Mouse (Mus musculus): ENCODE measurements around the gene Slc37a2. TPM values are rescaled to one million over a fixed set of nuclear protein-coding genes. Genes with fewer than 3 reads are reported as not detected.

Gene Slc37a2
- polyA plus RNA-seq, 1 experiment from 2014 or later = 0.26 TPM

DNA sequence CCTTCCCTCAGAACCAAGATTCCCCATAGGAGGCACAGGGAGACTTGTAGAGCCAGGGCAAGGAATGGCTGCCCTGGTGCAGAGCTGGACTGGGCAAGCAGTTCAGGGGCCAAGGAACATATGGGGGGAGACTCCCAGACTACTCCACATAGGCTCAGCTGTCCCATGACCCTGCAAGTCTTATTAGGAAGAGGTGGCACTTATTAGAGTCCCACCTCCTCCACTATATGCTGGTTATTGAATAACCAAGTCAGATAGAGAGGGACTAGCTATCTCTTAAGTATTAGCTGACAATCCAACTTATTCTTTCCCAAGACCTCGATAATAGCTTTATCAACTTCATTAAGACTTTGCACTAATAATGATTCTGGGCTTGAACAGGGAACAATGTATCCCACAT, 9.7 kb downstream of the Slc37a2 start:
- DNase-seq (ENCODE audit: low read depth, low spot score) (no peak), ATAC-seq (no peak)
- in situ Hi-C loops (cut with MboI; ENCODE audit: low pct_unique_long_range_greater_than_20kb) = no loop called here
- no peak for TF ChIP-seq CTCF (IDR thresholded peaks at IDR 0.05)
- ChIA-PET POLR2A (no interaction called here), CTCF (interaction anchor here (0.8 to 2.2 kb wide), 3 partner anchors 11 to 16 kb away, joined by 3 to 9 read pairs (median 4); no protein-coding TSS in a partner anchor)
- H3K27me3 ChIP-seq = no peaks in the 10 kb centered on the region

DNA sequence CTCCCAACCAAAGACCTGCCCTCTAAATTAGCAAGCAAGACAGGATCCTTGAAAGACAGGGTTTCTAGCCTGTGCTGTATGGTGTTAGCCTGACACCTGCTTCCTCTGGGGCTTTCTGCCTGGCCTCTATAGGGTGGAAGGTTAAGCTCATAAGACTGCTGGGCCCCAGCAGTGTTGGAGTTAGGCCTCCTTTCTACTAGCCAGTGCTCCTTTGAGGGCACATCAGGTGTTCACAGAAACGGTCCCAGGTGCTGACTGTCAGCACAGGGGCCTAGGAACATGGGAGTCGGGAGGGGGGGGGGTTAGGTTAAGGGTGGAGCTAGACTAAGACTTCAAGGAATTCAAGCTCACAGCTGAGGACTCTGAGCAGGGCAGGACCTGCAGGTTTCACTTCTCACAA, 10.1 kb downstream of the Slc37a2 start:
- ChIA-PET POLR2A (no interaction called here), CTCF (interaction anchor here (0.8 to 2.2 kb wide), 3 partner anchors 10 to 16 kb away, joined by 3 to 9 read pairs (median 4); no protein-coding TSS in a partner anchor)
- DNase-seq (ENCODE audit: low read depth, low spot score) (no peak), ATAC-seq (no peak)
- in situ Hi-C loops (cut with MboI; ENCODE audit: low pct_unique_long_range_greater_than_20kb) = no loop called here
- no peaks in the 10 kb centered on the region for H3K27me3 ChIP-seq
- no peak for TF ChIP-seq CTCF (IDR thresholded peaks at IDR 0.05)

DNA sequence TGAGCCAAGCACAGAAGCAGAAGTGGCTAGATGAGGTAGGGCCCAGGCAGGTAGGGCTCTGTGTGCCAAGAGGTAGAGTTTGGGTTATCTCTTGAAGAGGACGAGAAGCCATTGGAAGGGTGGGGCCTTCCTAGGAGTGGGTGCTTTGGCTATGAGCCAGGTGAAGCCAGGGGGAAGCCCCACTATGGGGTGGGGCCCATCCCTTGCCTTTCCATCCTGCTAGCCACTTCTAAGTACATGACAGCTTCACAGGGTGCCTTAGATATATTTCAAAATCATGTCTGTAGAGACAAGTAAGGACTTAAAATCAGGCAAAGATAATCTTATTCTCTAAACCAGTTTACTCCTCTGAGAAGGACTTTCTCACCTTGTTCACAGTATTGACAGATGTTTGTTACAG, 10.9 kb downstream of the Slc37a2 start:
- no peak for ATAC-seq
- ChIA-PET CTCF (interaction anchor here (2.2 kb wide), 1 partner anchor 15 kb away, joined by 9 read pairs; no protein-coding TSS in a partner anchor), POLR2A (interaction anchor here (0.5 kb wide), 1 partner anchor 9 kb away, joined by 3 read pairs; no protein-coding TSS in a partner anchor)
- no peak for TF ChIP-seq CTCF (IDR thresholded peaks at IDR 0.05)
- in situ Hi-C loops (cut with MboI; ENCODE audit: low pct_unique_long_range_greater_than_20kb) = no loop called here
- DNase-seq (ENCODE audit: low read depth, low spot score) = no peak
- no peaks in the 10 kb centered on the region for H3K27me3 ChIP-seq

DNA sequence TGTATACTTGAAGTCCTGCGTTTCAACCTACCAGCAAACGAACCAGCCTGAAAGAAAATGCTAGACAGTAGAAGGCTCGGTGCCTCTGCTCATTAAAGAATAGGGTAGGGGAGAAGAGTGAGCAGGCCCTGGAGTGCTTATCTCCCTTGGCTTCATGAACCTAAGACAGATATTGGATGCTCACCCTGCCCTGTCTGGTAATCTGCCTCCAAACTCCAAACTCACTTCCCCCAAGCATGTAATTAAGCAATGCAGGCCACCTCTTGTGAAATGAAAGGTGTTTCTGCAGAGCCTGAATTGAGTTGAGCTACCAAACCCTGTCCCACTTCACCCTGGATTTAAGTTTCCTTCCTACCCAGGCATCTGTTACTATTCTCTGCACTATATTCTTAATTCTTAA, 12.8 kb downstream of the Slc37a2 start:
- ChIA-PET POLR2A (no interaction called here), CTCF (no interaction called here)
- no peak for TF ChIP-seq CTCF (IDR thresholded peaks at IDR 0.05)
- DNase-seq (ENCODE audit: low read depth, low spot score) (no peak), ATAC-seq (no peak)
- in situ Hi-C loops (cut with MboI; ENCODE audit: low pct_unique_long_range_greater_than_20kb) = no loop called here
- H3K27me3 ChIP-seq = no peaks in the 10 kb centered on the region

DNA sequence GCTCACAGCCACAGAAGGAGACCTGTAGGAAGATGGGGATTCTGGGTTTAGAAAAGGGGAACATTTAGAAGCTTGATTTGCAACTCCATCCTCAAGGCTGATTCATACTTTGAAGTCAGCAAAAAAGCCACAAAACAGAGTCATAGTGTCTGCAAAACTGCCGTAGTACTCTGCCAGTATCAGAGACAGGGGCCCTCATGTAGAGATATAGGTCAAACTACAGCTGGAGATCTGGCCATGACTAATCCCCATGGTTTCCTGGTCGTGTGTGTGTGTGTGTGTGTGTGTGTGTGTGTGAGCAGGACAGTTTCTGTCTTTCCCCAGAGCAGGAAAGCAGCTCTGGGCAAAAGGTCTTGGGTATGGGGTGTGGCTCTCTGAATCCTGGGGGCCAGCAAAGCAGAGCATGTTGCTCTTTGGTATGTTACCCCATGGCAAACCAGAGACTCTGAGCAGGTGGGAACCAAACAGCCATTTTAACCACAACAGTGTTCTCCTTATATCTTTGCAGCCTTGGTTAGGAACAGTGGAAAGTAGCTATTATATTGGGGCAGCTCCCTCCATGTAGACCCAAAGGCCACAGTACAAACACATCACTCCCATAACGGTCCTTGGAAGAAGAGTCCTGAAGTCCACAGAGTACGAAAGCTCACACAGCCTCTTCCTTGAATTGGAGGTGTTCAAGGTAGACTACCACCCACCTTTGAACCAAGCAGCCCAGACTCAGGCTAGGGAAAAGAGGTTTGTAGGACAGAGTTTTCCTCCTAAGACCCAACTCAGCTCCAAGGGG, 19.4 kb downstream of the Slc37a2 start:
- CTCF ChIA-PET = interaction anchor here (1.0 to 1.6 kb wide), 3 partner anchors 9 to 93 kb away, joined by 3 to 4 read pairs (median 3); no protein-coding TSS in a partner anchor
- ATAC-seq (no peak), DNase-seq (ENCODE audit: low read depth, low spot score) (no peak)
- POLR2A ChIA-PET = no interaction called here
- H3K27me3 ChIP-seq = no peaks in the 10 kb centered on the region
- in situ Hi-C loops (cut with MboI; ENCODE audit: low pct_unique_long_range_greater_than_20kb) = no loop called here
- no peak for TF ChIP-seq CTCF (IDR thresholded peaks at IDR 0.05)

DNA sequence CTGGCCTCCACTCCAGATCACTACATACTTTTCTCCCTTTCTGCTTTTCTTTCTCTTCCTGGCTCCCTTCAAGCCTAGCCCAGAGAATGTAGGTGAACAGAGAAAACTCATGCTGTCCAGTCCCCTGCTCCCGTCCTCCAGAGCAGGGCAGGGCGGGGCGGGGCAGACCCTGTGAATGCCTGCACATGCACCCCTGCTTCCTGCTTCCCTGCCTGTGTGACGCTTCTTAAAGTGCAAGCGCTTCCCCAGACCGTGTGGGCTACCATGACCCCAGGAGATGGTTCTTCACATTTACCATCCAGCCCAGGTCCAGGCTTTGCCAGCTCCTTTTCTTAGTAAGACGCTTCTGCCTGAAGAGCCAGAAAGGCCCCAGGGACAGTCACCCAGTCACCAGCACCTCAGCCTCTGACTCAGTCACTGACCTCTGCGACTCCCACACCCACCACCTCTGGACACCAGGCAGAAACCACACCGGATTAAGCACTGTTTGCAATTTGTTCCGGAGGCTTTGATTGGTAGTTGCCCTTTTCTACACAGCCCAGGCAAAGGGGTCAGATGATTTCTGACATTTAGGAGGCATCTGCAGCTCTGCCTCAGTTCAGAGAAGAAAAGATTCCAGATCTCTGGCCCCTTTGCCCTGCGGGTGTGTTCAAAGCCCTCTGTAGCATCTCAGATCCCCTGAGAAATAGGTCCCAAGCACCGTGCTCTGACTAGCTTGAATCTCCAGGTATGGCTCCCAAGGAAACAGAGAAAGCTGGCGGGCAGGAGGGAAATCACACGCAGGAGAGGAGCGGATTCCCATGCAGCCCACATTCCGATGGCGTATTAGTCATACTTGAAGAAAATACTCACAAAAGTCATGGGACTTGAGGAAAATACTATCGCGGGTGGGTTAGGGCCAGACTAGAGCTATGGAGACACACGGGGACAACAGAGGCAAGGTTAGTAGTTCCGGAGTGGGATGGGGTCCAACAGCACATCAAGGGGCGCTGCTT, 23.0 kb downstream of the Slc37a2 start:
- in situ Hi-C loops (cut with MboI; ENCODE audit: low pct_unique_long_range_greater_than_20kb) = loop anchor here (5.0 kb wide), 1 partner anchor 265 kb away; no protein-coding TSS in a partner anchor
- POLR2A ChIA-PET = no interaction called here
- DNase-seq (ENCODE audit: low read depth, low spot score) (no peak), ATAC-seq (no peak)
- H3K27me3 ChIP-seq = no peaks in the 10 kb centered on the region
- CTCF ChIA-PET = no interaction called here
- TF ChIP-seq CTCF (IDR thresholded peaks at IDR 0.05) = no peak

DNA sequence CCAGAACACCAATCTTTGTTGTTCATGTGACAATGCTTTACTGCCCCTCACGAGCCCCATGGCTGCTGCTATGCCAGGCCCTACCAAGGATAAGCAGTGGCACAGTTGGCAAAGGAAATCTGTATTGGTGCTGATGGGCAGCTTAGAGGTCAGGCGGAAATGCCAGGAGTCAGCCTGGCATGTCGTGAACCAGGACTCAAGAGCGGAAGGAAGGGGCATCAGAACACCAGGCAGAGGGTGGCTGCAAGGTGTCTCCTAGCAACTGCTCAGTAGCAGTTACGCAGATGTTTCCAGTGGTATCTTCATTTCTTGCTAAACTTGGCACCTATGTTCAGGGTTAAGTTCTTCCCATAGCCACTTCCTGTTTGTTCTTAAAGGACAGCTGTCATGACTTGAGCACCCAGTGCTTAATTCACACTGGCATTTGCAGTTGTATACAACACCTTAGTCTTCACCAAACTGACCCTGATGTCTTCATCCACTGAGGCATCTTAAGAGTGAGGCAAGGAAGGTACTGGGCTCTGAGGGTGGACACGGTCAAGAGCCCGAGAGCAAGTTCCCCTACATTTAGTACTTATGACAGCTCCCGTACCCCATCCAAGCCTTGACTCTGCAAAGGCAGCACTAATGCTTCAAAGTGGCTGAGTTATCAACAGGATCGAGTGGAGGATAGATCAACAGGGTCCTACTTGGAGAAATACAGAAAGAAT, 24.9 kb downstream of the Slc37a2 start:
- no peak for ATAC-seq
- DNase-seq (ENCODE audit: low read depth, low spot score) = no peak
- TF ChIP-seq CTCF (IDR thresholded peaks at IDR 0.05) = no peak
- ChIA-PET CTCF (interaction anchor here (0.8 to 2.3 kb wide), 20 partner anchors 10 to 260 kb away, joined by 3 to 13 read pairs (median 4); no protein-coding TSS in a partner anchor), POLR2A (no interaction called here)
- in situ Hi-C loops (cut with MboI; ENCODE audit: low pct_unique_long_range_greater_than_20kb) = loop anchor here (5.0 kb wide), 1 partner anchor 263 kb away; no protein-coding TSS in a partner anchor
- no peaks in the 10 kb centered on the region for H3K27me3 ChIP-seq

DNA sequence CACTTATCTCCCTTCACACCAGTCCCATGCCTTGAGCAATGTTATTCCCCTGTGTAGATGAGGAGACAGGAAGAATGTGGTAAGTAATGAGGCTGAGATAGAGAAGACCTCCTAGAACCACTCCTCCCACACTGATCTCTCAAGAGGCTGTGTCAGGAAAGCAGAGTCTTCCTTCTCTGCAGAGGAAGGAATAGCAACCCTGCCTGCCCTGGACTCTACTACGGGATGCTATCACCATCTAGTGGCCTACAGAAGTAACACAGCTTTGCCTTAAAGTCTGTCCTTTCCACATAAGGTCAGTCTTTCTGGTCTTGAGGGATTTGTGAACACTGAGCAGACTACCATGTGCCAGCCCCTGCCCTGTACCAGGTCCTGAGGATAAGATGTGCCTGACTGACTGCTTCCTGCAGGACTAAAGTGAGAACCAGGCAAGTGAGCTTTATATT, 25.6 kb downstream of the Slc37a2 start:
- in situ Hi-C loops (cut with MboI; ENCODE audit: low pct_unique_long_range_greater_than_20kb) = loop anchor here (5.0 kb wide), 2 partner anchors 53 to 263 kb away; no protein-coding TSS in a partner anchor
- POLR2A ChIA-PET = interaction anchor here (0.7 kb wide), 1 partner anchor 50 kb away, joined by 3 read pairs; no protein-coding TSS in a partner anchor
- peak; percentile 92 for TF ChIP-seq CTCF (IDR thresholded peaks at IDR 0.05)
- DNase-seq (ENCODE audit: low read depth, low spot score) = no peak
- CTCF ChIA-PET = interaction anchor here (0.6 to 2.3 kb wide), 28 partner anchors 8 to 259 kb away, joined by 3 to 13 read pairs (median 4); partner anchors contain the start of gene Tmem218
- ATAC-seq = peak; percentile 64
- no peaks in the 10 kb centered on the region for H3K27me3 ChIP-seq

DNA sequence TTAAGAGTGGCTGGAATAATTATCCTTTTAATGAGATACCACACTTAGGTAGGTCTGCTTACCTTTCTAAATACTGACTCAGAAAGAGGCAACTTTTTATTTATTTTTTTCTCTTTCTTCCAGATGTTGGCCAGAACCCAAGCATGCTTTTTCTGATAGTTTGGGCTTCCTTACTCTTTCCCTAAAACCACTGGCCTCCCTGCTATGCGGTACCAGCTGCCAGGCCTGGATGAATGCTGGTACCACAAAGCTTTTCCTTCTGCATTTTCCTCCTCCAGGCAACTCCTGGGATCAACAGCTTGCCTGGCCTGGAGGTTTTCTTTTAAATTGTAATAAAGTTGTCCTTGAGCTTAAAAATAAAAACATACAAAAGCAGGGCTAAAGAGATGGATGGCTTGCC, 30.0 kb downstream of the Slc37a2 start:
- CTCF ChIA-PET = interaction anchor here (1.0 kb wide), 1 partner anchor 13 kb away, joined by 3 read pairs; no protein-coding TSS in a partner anchor
- ATAC-seq (no peak), DNase-seq (ENCODE audit: low read depth, low spot score) (no peak)
- in situ Hi-C loops (cut with MboI; ENCODE audit: low pct_unique_long_range_greater_than_20kb) = loop anchor here (5.0 kb wide), 1 partner anchor 48 kb away; no protein-coding TSS in a partner anchor
- TF ChIP-seq CTCF (IDR thresholded peaks at IDR 0.05) = no peak
- POLR2A ChIA-PET = no interaction called here
- H3K27me3 ChIP-seq = no peaks in the 10 kb centered on the region

Measured in Patski (cell line).